Mouse (Mus musculus) thymus, adult 2 months (tissue): Measurements from ENCODE around the gene Slc30a7. TPM values are rescaled to one million over a fixed set of nuclear protein-coding genes. Genes with fewer than 3 reads are reported as not detected.
"Not testable (repeated sequence)": the region's sequence is repeated elsewhere in the genome, so short reads cannot be mapped to it uniquely, and the experiment has no call there.

Experiments used
- DNase-seq: peaks from one replicate; pipeline ENCODE4 v3.0.0; 2021
- H3K27ac ChIP-seq: fragments of 200-500 bp; 2 replicates; pipeline ENCODE4 v1.5.1; 2012; ENCODE audit warnings: low read length, control low read depth; ENCODE audit not compliant: control insufficient read depth, insufficient read depth
- H3K27me3 ChIP-seq: fragments of 200-500 bp; 2 replicates; pipeline ENCODE4 v1.6.1; 2012; ENCODE audit warnings: mild to moderate bottlenecking, low read length, moderate library complexity, mixed read lengths; ENCODE audit not compliant: control insufficient read depth, insufficient read depth
- H3K36me3 ChIP-seq: fragments of 200-500 bp; 2 replicates; pipeline ENCODE4 v1.6.1; 2012; ENCODE audit warnings: mild to moderate bottlenecking, low read length, moderate library complexity; ENCODE audit not compliant: control insufficient read depth, insufficient read depth
- H3K4me1 ChIP-seq: fragments of 200-500 bp; replicated peaks from 2 replicates; pipeline ENCODE4 v1.6.1; 2012; ENCODE audit warnings: low read length; ENCODE audit not compliant: control insufficient read depth, insufficient read depth
- H3K4me3 ChIP-seq: fragments of 200-500 bp; 2 replicates; pipeline ENCODE4 v1.5.1; 2012; ENCODE audit warnings: mild to moderate bottlenecking, low read length, control low read depth, moderate library complexity; ENCODE audit not compliant: control insufficient read depth, insufficient read depth
- CTCF ChIP-seq: fragments of 200-500 bp; IDR thresholded peaks from 2 replicates; pipeline ENCODE4 v1.5.1; 2012; ENCODE audit warnings: mild to moderate bottlenecking, control low read depth, low read length, moderate library complexity, borderline replicate concordance; ENCODE audit not compliant: control insufficient read depth, poor library complexity, insufficient read depth; ENCODE audit errors: extremely low read depth
- POLR2A ChIP-seq: fragments of 200-500 bp; IDR thresholded peaks from 2 replicates; pipeline ENCODE4 v1.6.1; 2012; ENCODE audit warnings: mild to moderate bottlenecking, low read length, control low read depth, moderate library complexity; ENCODE audit not compliant: control insufficient read depth, poor library complexity, insufficient read depth; ENCODE audit errors: extremely low read depth
- WGBS: fragments of 180-500 bp; shearing (Covaris S2); methylation state at CpG from one replicate; pipeline ENCODE4 v1.1.7; 2018; 5-methylcytosine and 5-hydroxymethylcytosine counted together
- polyA plus RNA-seq: library from polyadenylated mRNA; depleted of rRNA; stranded (reverse); fragments of >200 nt; gene quantifications from 2 replicates; pipeline ENCODE4 v1.2.3, GENCODE M21; 2012

The Slc30a7 gene
- polyA plus RNA-seq, 1 experiment, result 18.1 TPM

- TF ChIP-seq CTCF, result no peak
- no peak overlapping the region for H3K27ac ChIP-seq
- peaks cover 4% of the 10 kb centered on the region for H3K4me1 ChIP-seq
- H3K4me3 ChIP-seq, result no peak overlapping the region
- H3K27me3 ChIP-seq, result no peaks in the 10 kb centered on the region
- 95% methylated on average over 10 of the region's 10 CpGs for WGBS
- peaks cover 3% of the 10 kb centered on the region for H3K36me3 ChIP-seq
- no peak for DNase-seq
Measured at GRCm38 (mm10) chr3:115937807-115938206, 69.4 kb downstream of the Slc30a7 start.

GRCm38 (mm10) chr3:115936734-115937599, 70.2 kb downstream of the Slc30a7 start:
- no peaks in the 10 kb centered on the region for H3K27me3 ChIP-seq
- no peak overlapping the region for H3K4me3 ChIP-seq
- no peak for TF ChIP-seq POLR2A
- no peak for TF ChIP-seq CTCF
- H3K4me1 ChIP-seq, result peaks cover 4% of the 10 kb centered on the region
- peak; percentile 79 for DNase-seq
- 61% methylated on average over 4 of the region's 4 CpGs for WGBS
- H3K36me3 ChIP-seq, result no peaks in the 10 kb centered on the region
- no peak overlapping the region for H3K27ac ChIP-seq

GRCm38 (mm10) chr3:115933293-115934186, 73.7 kb downstream of the Slc30a7 start:
- Histone ChIP-seq H3K27ac (peak overlapping the region; percentile 77), H3K36me3 (no peaks in the 10 kb centered on the region), H3K4me3 (no peak overlapping the region), H3K4me1 (peaks cover 4% of the 10 kb centered on the region), H3K27me3 (no peaks in the 10 kb centered on the region)
- no peak for TF ChIP-seq POLR2A
- TF ChIP-seq CTCF, result no peak
- DNase-seq, result peak; percentile 27
- WGBS, result 91% methylated on average over 18 of the region's 18 CpGs

- DNase-seq, result no peak
- Histone ChIP-seq H3K27ac (no peak overlapping the region), H3K27me3 (no peaks in the 10 kb centered on the region), H3K4me1 (peaks cover 4% of the 10 kb centered on the region), H3K36me3 (no peaks in the 10 kb centered on the region), H3K4me3 (no peak overlapping the region)
- WGBS, result 95% methylated on average over 6 of the region's 6 CpGs
- TF ChIP-seq POLR2A (no peak), CTCF (no peak)
Measured at GRCm38 (mm10) chr3:115931701-115932100, 75.5 kb downstream of the Slc30a7 start.

GRCm38 (mm10) chr3:115926531-115926930, 80.7 kb downstream of the Slc30a7 start:
- WGBS, result 96% methylated on average over 8 of the region's 8 CpGs
- TF ChIP-seq POLR2A (no peak), CTCF (no peak)
- Histone ChIP-seq H3K4me1 (no peaks in the 10 kb centered on the region), H3K4me3 (no peak overlapping the region), H3K27me3 (no peaks in the 10 kb centered on the region), H3K36me3 (0 out of 2 replicates have a peak, but pooled peaks cover 4% of the 10 kb centered on the region), H3K27ac (no peak overlapping the region)
- no peak for DNase-seq

- H3K27me3 ChIP-seq, result no peaks in the 10 kb centered on the region
- H3K36me3 ChIP-seq, result 0 out of 2 replicates have a peak, but pooled peaks cover 4% of the 10 kb centered on the region
- TF ChIP-seq CTCF (no peak), POLR2A (no peak)
- H3K4me1 ChIP-seq, result no peaks in the 10 kb centered on the region
- no peak for DNase-seq
- H3K4me3 ChIP-seq, result no peak overlapping the region
- 96% methylated on average over 4 of the region's 4 CpGs for WGBS
- H3K27ac ChIP-seq, result no peak overlapping the region
Measured at GRCm38 (mm10) chr3:115924401-115925190, 82.6 kb downstream of the Slc30a7 start.

- not testable (repeated sequence) for DNase-seq
Measured at GRCm38 (mm10) chr3:115907406-115907805, 99.8 kb downstream of the Slc30a7 start.

More at GRCm38 (mm10) chr3:115907406-115907805, 99.8 kb downstream of the Slc30a7 start:
- not testable (repeated sequence) for H3K27ac ChIP-seq, H3K4me1 ChIP-seq, H3K4me3 ChIP-seq, H3K36me3 ChIP-seq, H3K27me3 ChIP-seq
- 90% methylated on average over 11 of the region's 11 CpGs for WGBS
